Mouse (Mus musculus): ENCODE measurements around the gene Stx6. TPM values are rescaled to one million over a fixed set of nuclear protein-coding genes. Genes with fewer than 3 reads are reported as not detected.

Gene Stx6
- polyA plus RNA-seq, 1 experiment from 2014 or later: 62.8 TPM

DNA sequence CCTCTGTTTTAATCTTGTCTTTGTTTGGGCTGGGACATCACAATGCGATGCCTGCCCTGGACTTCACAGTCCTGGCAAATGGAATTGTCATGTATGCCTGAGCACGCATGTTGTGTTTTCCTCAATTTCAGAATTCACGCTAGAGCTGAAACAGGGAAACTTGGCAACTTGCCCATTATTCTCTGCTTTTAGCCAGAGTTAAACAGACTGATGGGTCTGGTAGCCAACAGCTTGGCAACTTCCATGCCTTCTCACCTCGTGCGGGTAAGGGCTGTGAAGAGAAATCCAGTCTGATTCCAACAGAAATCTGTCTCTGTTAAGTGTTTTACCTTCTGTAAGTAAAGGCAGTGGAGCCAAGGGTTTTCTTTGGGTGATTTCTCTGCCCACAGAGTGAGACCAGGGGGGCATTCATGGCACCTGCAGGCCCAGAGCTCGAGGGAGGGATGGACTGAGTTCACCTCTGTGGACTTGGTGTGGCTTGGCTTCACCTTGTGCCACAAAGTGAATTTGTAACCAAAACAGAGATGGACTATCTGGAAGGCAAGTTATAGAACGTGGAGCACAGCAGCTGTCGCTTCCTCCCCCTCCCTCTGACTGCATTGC lies 46.1 kb downstream of the Stx6 start:
- Histone ChIP-seq H3K4me3 (ENCODE audit: low read depth, low read length) (no peak overlapping the region), H3K4me2 (no peak overlapping the region), H3K9me3 (replicated peaks; ENCODE audit: control insufficient read depth, low read length) (no peaks in the 10 kb centered on the region), H3K9ac (ENCODE audit: low read depth, low read length) (no peak overlapping the region), H3K27ac (ENCODE audit: low read depth, low read length) (no peak overlapping the region), H3K27me3 (ENCODE audit: control insufficient read depth, insufficient read depth, low read length) (no peaks in the 10 kb centered on the region), H3K36me3 (ENCODE audit: control insufficient read depth, insufficient read depth, low read length) (peaks cover 4% of the 10 kb centered on the region; the same call in 1 of the 2 replicates), H3K4me1 (ENCODE audit: control insufficient read depth, insufficient read depth, low read length) (peaks cover 32% of the 10 kb centered on the region)
- no peak for ATAC-seq (replicated peaks; ENCODE audit: insufficient number of reproducible peaks, low FRiP score, low TSS enrichment)
- WGBS (ENCODE audit: insufficient replicate concordance): 79% methylated on average over 8 of the region's 8 CpGs

DNA sequence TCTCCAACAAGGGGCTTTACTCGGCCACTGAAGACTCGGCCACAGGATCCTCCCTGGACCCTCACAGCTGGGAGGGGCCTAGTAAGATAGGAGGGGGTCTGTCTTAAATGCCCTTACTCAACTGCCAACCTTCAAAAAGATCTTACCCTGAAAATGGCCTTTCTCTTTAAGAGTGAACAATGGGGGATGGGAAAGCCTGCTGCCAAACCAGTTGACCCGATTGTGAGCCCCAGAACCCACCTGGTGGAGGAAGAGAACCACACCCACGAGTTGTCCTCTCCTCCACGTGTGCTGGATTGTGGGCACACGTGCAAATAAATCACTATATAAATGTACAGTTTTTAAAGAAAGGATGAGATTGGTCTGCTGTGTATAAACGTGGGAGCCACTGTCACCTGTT lies 46.8 kb downstream of the Stx6 start:
- no peaks in the 10 kb centered on the region for H3K27me3 ChIP-seq (ENCODE audit: control insufficient read depth, insufficient read depth, low read length)
- H3K27ac ChIP-seq (ENCODE audit: low read depth, low read length): peak overlapping the region; percentile 23; the same call in 1 of the 2 replicates
- 58% methylated on average over 7 of the region's 7 CpGs for WGBS (ENCODE audit: insufficient replicate concordance)

DNA sequence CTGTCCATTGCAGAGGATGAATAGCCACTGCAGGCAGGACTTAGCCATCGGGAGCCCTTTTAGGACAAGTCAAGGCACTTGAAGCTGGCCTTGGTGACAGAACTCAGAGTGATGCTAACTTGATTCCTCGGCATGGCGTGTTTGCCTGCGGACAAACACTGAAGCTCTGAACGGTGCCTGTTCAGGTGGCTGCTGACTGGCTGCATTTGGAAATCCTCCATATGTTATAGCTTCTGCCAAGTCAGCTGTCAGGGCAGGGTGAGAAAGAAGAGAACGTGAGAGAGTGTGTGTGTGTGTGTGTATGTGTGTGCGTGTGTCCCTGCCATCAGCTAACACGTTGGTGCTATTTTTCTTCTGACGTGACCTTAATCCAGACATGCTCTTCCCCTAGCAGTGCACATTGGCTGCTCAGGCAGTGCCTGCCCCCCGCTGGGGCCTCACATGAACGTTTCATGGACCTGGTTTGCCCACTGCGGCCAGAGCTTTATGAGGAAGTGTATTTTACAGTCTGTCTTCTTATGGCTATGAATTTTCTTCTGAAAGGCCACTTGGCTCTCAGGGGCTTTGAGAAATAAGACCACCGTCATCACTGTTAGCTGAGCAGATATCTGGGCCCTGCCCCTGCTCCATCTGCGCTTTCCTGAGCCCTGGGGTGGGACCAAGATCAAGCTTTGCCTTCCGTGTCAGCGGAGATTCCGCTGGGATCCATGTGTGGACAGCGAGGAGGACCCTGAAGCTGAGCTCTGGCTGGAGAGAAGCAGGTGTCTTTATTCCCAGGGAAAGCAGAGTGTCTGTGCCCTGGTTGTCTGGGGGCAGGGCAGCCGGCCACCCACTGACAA lies 47.5 kb downstream of the Stx6 start:
- H3K27ac ChIP-seq (ENCODE audit: low read depth, low read length): peak overlapping the region; percentile 77
- H3K36me3 ChIP-seq (ENCODE audit: control insufficient read depth, insufficient read depth, low read length): peaks cover 4% of the 10 kb centered on the region; the same call in 1 of the 2 replicates
- H3K9me3 ChIP-seq (replicated peaks; ENCODE audit: control insufficient read depth, low read length): no peaks in the 10 kb centered on the region
- no peak overlapping the region for H3K4me2 ChIP-seq
- no peak overlapping the region for H3K9ac ChIP-seq (ENCODE audit: low read depth, low read length)
- no peak; the same call in 1 of the 2 replicates for ATAC-seq (replicated peaks; ENCODE audit: insufficient number of reproducible peaks, low FRiP score, low TSS enrichment)
- peaks cover 30% of the 10 kb centered on the region for H3K4me1 ChIP-seq (ENCODE audit: control insufficient read depth, insufficient read depth, low read length)
- WGBS (ENCODE audit: insufficient replicate concordance): 60% methylated on average over 19 of the region's 19 CpGs
- H3K4me3 ChIP-seq (ENCODE audit: low read depth, low read length): no peak overlapping the region
- H3K27me3 ChIP-seq (ENCODE audit: control insufficient read depth, insufficient read depth, low read length): no peaks in the 10 kb centered on the region

More for the DNA sequence above, 46.8 kb downstream of the Stx6 start:
- H3K4me2 ChIP-seq: no peak overlapping the region
- H3K4me3 ChIP-seq (ENCODE audit: low read depth, low read length): no peak overlapping the region
- no peaks in the 10 kb centered on the region for H3K9me3 ChIP-seq (replicated peaks; ENCODE audit: control insufficient read depth, low read length)
- H3K4me1 ChIP-seq (ENCODE audit: control insufficient read depth, insufficient read depth, low read length): peaks cover 32% of the 10 kb centered on the region
- peaks cover 4% of the 10 kb centered on the region; the same call in 1 of the 2 replicates for H3K36me3 ChIP-seq (ENCODE audit: control insufficient read depth, insufficient read depth, low read length)
- ATAC-seq (replicated peaks; ENCODE audit: insufficient number of reproducible peaks, low FRiP score, low TSS enrichment): no peak
- H3K9ac ChIP-seq (ENCODE audit: low read depth, low read length): no peak overlapping the region

DNA sequence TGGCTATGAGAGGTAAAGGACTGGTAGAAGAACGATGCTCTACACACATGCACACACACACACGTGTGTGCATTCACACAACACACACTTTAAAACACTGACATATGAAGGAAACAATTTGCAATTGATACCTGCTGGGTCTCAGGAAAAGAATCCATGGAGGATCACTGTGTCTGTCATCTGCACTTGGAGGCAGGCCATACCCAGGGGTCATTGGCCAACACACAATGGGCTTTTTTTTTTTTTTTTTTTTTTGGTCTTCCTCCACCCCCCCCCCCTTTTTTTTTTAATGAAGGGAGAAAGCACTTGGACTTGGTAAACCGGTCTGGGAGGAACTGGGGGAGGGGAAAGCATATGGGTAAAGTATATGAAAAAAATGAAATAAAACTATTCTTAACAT lies 49.3 kb downstream of the Stx6 start:
- ATAC-seq (replicated peaks; ENCODE audit: insufficient number of reproducible peaks, low FRiP score, low TSS enrichment): no peak
- Histone ChIP-seq H3K27ac (ENCODE audit: low read depth, low read length) (no peak overlapping the region), H3K9me3 (replicated peaks; ENCODE audit: control insufficient read depth, low read length) (no peaks in the 10 kb centered on the region), H3K4me1 (ENCODE audit: control insufficient read depth, insufficient read depth, low read length) (peaks cover 36% of the 10 kb centered on the region), H3K4me2 (no peak overlapping the region), H3K36me3 (ENCODE audit: control insufficient read depth, insufficient read depth, low read length) (0 out of 2 replicates have a peak, but pooled peaks cover 2% of the 10 kb centered on the region), H3K4me3 (ENCODE audit: low read depth, low read length) (no peak overlapping the region), H3K27me3 (ENCODE audit: control insufficient read depth, insufficient read depth, low read length) (no peaks in the 10 kb centered on the region), H3K9ac (ENCODE audit: low read depth, low read length) (no peak overlapping the region)
- WGBS (ENCODE audit: insufficient replicate concordance): 70% methylated on average over 3 of the region's 3 CpGs

DNA sequence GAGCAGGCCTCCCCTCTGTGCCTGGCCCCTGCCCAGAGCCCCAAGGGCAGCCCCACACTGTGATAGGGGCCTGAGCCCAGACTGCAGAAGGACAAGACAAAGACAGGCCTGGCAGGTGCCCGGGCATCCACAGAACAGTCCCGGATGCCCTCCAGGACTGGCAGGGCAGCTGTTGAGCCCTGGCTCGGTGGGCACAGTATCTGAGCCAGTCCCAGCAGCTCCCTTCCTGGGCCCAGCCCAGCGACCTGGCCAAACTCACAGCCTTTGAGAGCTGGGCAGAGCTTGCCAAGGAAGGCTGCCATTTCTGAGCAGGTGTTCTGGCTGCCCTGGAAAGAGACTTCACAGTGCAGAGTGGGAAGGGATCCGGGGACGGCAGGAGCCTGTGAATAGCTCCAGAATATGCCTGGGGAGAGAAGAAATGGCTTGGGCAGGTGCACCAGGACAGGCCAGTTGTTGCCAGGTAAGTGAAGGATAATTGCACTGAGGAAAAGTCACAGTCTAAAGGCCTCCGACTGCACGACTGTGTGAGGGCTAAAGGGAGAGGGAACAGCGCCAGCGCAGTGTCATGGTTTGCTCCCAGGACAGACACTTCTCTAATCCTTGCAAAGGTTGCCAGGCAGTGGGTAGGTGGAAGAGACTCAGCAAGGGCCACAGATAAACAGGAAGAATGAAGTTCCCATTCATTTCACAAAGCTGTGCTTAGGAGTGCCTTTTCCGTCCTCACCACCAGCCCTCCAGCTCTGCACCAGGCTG lies 51.7 kb downstream of the Stx6 start:
- peaks cover 48% of the 10 kb centered on the region for H3K4me1 ChIP-seq (ENCODE audit: control insufficient read depth, insufficient read depth, low read length)

DNA sequence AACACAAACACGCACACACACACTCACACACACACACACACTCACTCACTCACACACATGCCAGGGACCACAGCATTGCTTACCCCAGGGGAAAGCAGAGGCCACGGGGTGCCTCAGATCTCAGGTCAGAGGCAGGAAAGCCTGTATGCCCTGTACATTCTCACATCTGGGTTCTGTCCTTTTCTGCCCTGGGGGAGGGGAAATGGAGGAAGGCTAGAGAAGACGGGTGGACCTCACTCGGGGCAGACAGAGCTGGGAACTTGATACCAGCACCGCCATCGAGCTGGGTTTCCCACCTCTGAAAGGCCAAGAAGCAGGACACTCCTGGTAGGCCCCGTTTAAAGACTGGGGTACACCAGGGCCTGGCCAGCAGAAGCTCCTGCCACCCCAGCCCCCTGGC lies 52.5 kb downstream of the Stx6 start:
- Histone ChIP-seq H3K36me3 (ENCODE audit: control insufficient read depth, insufficient read depth, low read length) (no peaks in the 10 kb centered on the region), H3K4me2 (no peak overlapping the region), H3K27ac (ENCODE audit: low read depth, low read length) (no peak overlapping the region), H3K9ac (ENCODE audit: low read depth, low read length) (peak overlapping the region; percentile 7; the same call in 1 of the 2 replicates), H3K27me3 (ENCODE audit: control insufficient read depth, insufficient read depth, low read length) (no peaks in the 10 kb centered on the region), H3K4me1 (ENCODE audit: control insufficient read depth, insufficient read depth, low read length) (peaks cover 46% of the 10 kb centered on the region), H3K9me3 (replicated peaks; ENCODE audit: control insufficient read depth, low read length) (no peaks in the 10 kb centered on the region), H3K4me3 (ENCODE audit: low read depth, low read length) (no peak overlapping the region)
- ATAC-seq (replicated peaks; ENCODE audit: insufficient number of reproducible peaks, low FRiP score, low TSS enrichment): no peak
- WGBS (ENCODE audit: insufficient replicate concordance): 18% methylated on average over 7 of the region's 7 CpGs

More for the DNA sequence above, 51.7 kb downstream of the Stx6 start:
- ATAC-seq (replicated peaks; ENCODE audit: insufficient number of reproducible peaks, low FRiP score, low TSS enrichment): no peak
- H3K4me2 ChIP-seq: no peak overlapping the region
- H3K4me3 ChIP-seq (ENCODE audit: low read depth, low read length): no peak overlapping the region
- 78% methylated on average over 11 of the region's 11 CpGs for WGBS (ENCODE audit: insufficient replicate concordance)
- H3K27ac ChIP-seq (ENCODE audit: low read depth, low read length): no peak overlapping the region
- 0 out of 2 replicates have a peak, but pooled peaks cover 2% of the 10 kb centered on the region for H3K36me3 ChIP-seq (ENCODE audit: control insufficient read depth, insufficient read depth, low read length)
- H3K27me3 ChIP-seq (ENCODE audit: control insufficient read depth, insufficient read depth, low read length): no peaks in the 10 kb centered on the region
- no peaks in the 10 kb centered on the region for H3K9me3 ChIP-seq (replicated peaks; ENCODE audit: control insufficient read depth, low read length)
- H3K9ac ChIP-seq (ENCODE audit: low read depth, low read length): no peak overlapping the region

DNA sequence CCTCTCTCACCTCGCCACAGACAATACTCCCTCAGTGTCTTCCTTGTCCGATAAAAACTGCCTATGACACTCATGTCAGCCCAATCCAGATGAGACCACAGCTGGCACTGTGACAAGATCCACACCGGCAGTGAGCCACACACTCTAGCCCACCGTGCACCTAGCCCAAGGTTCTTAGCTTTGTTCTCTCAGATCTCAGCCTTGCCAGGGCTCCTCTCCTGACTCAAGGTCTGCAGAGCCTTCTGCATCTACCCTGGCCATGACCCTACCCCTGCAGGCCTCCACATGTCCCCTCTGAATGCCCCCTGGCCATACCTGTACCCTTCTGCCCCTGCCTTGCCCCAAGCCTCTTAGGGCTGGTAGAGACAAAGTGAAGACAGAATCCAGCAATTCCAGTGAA lies 53.6 kb downstream of the Stx6 start:
- Histone ChIP-seq H3K36me3 (ENCODE audit: control insufficient read depth, insufficient read depth, low read length) (peaks cover 8% of the 10 kb centered on the region), H3K9me3 (replicated peaks; ENCODE audit: control insufficient read depth, low read length) (no peaks in the 10 kb centered on the region), H3K9ac (ENCODE audit: low read depth, low read length) (no peak overlapping the region; the same call in 1 of the 2 replicates), H3K4me2 (no peak overlapping the region), H3K27ac (ENCODE audit: low read depth, low read length) (0 out of 2 replicates have a peak overlapping the region, but pooled peaks have one; percentile 0), H3K4me1 (ENCODE audit: control insufficient read depth, insufficient read depth, low read length) (peaks cover 40% of the 10 kb centered on the region), H3K4me3 (ENCODE audit: low read depth, low read length) (no peak overlapping the region), H3K27me3 (ENCODE audit: control insufficient read depth, insufficient read depth, low read length) (no peaks in the 10 kb centered on the region)
- ATAC-seq (replicated peaks; ENCODE audit: insufficient number of reproducible peaks, low FRiP score, low TSS enrichment): no peak
- WGBS (ENCODE audit: insufficient replicate concordance): 62% methylated on average over 4 of the region's 4 CpGs

DNA sequence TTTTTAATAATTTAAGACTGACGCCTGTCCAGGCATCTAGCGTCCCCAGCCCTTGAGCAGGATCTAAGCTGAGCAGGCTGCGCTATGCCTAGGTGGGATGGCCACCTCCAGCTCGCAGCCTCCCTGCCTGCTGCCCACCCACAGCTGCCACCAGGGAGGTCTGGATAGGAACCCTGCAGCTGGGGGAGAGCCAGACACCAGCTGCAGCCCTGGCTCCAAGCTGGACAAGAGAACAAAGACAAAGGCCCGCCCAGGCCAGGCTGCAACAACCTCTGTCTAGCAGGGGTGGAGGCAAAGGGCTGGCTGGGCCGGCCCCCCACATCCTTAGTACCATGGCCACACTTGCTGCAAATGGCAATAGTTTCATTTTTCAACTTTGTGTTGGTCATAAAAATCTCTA lies 54.0 kb downstream of the Stx6 start:
- Histone ChIP-seq H3K4me1 (ENCODE audit: control insufficient read depth, insufficient read depth, low read length) (peaks cover 40% of the 10 kb centered on the region), H3K4me2 (no peak overlapping the region)

More for the DNA sequence above, 54.0 kb downstream of the Stx6 start:
- Histone ChIP-seq H3K4me3 (ENCODE audit: low read depth, low read length) (no peak overlapping the region), H3K36me3 (ENCODE audit: control insufficient read depth, insufficient read depth, low read length) (peaks cover 11% of the 10 kb centered on the region), H3K27ac (ENCODE audit: low read depth, low read length) (0 out of 2 replicates have a peak overlapping the region, but pooled peaks have one; percentile 0), H3K9ac (ENCODE audit: low read depth, low read length) (peak overlapping the region; percentile 22; the same call in 1 of the 2 replicates), H3K27me3 (ENCODE audit: control insufficient read depth, insufficient read depth, low read length) (no peaks in the 10 kb centered on the region), H3K9me3 (replicated peaks; ENCODE audit: control insufficient read depth, low read length) (no peaks in the 10 kb centered on the region)
- 41% methylated on average over 6 of the region's 6 CpGs for WGBS (ENCODE audit: insufficient replicate concordance)
- peak; percentile 43; the same call in 1 of the 2 replicates for ATAC-seq (replicated peaks; ENCODE audit: insufficient number of reproducible peaks, low FRiP score, low TSS enrichment)
